Mouse (Mus musculus) liver, embryonic 11.5 days (tissue): Measurements from ENCODE around the gene Cerk. TPM values are rescaled to one million over a fixed set of nuclear protein-coding genes. Genes with fewer than 3 reads are reported as not detected.

Experiments
- ATAC-seq: fragments of 200-750 bp; cut with Nextera tagmentation; replicated peaks from 2 replicates; pipeline ENCODE4 v1.8.0; 2017; ENCODE audit warnings: moderate number of reproducible peaks, mild to moderate bottlenecking, moderate TSS enrichment, moderate library complexity; ENCODE audit not compliant: low FRiP score
- DNase-seq: peaks from one replicate; pipeline ENCODE4 v3.0.0-alpha.2; 2017; ENCODE audit warnings: low spot score
- H3K27ac ChIP-seq: fragments of 300-500 bp; sonication (generic); 2 replicates; pipeline ENCODE4 v1.5.1; 2014; ENCODE audit warnings: mild to moderate bottlenecking, low read depth, low read length, control low read depth
- H3K27me3 ChIP-seq: fragments of 300-500 bp; sonication (generic); replicated peaks from 2 replicates; pipeline ENCODE4 v1.6.1; 2014; ENCODE audit warnings: low read length, mixed read lengths; ENCODE audit not compliant: control insufficient read depth, insufficient read depth
- H3K36me3 ChIP-seq: fragments of 300-500 bp; sonication (generic); 2 replicates; pipeline ENCODE4 v1.6.1; 2014; ENCODE audit warnings: mild to moderate bottlenecking, low read length, moderate library complexity, mixed read lengths; ENCODE audit not compliant: control insufficient read depth, insufficient read depth
- H3K4me1 ChIP-seq: fragments of 300-500 bp; sonication (generic); replicated peaks from 2 replicates; pipeline ENCODE4 v1.6.1; 2014; ENCODE audit warnings: low read length, mixed read lengths; ENCODE audit not compliant: control insufficient read depth, insufficient read depth
- H3K4me2 ChIP-seq: fragments of 300-500 bp; sonication (generic); 2 replicates; pipeline ENCODE4 v1.6.1; 2014; ENCODE audit warnings: mild to moderate bottlenecking, control low read depth, moderate library complexity
- H3K4me3 ChIP-seq: fragments of 300-500 bp; sonication (generic); 2 replicates; pipeline ENCODE4 v1.5.1; 2014; ENCODE audit warnings: low read depth, low read length, control low read depth
- H3K9ac ChIP-seq: fragments of 300-500 bp; sonication (generic); 2 replicates; pipeline ENCODE4 v1.6.1; 2014; ENCODE audit warnings: low read depth, low read length, control low read depth
- H3K9me3 ChIP-seq: fragments of 300-500 bp; sonication (generic); 2 replicates; pipeline ENCODE4 v1.6.1; 2016; ENCODE audit warnings: low read length, inconsistent platforms, mixed read lengths; ENCODE audit not compliant: control insufficient read depth
- WGBS: fragments of 180-500 bp; shearing (Covaris S2); extraction: QIAGEN DNeasy Blood & Tissue Kit; methylation state at CpG from one replicate; pipeline ENCODE4 v1.1.7; 2014; 5-methylcytosine and 5-hydroxymethylcytosine counted together
- polyA plus RNA-seq: library from polyadenylated mRNA; unstranded; fragments of >200 nt; fragmentation: Nextera tagmentation; extraction: Ambion mirVana; gene quantifications from 2 replicates; pipeline ENCODE4 v1.2.1, GENCODE M21; 2014

Gene Cerk
- polyA plus RNA-seq, 1 experiment from 2014 or later, result 8.5 TPM

GRCm38 (mm10) chr15:86173136-86173985 is 12.6 kb downstream of the Cerk start:
- Histone ChIP-seq H3K27ac (no peak overlapping the region), H3K36me3 (no peaks in the 10 kb centered on the region), H3K9ac (no peak overlapping the region), H3K4me1 (peaks cover 11% of the 10 kb centered on the region), H3K4me3 (no peak overlapping the region), H3K4me2 (no peak overlapping the region), H3K27me3 (no peaks in the 10 kb centered on the region), H3K9me3 (no peaks in the 10 kb centered on the region)
- ATAC-seq, result no peak
- WGBS, result 39% methylated on average over 16 of the region's 16 CpGs
- no peak for DNase-seq

DNA sequence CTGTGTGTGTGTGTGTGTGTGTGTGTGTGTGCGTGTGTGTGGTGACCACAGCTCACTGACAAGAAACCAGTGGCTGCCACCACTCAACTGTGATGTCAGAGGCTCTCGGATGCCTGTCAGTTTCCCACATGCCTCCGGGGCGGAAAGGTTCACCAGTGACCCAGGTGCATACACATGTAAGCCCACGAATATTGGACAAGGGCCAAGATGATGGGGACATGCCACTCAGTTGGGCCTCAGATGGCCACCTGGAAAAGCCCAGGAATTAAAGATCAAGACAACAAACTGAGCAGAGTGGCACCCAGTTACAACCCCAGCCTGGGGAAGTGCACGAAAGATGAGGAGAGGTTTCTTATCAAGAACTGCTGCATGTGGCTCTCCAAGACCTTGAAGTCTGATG is 13.4 kb downstream of the Cerk start:
- Histone ChIP-seq H3K9me3 (no peaks in the 10 kb centered on the region), H3K27ac (no peak overlapping the region), H3K27me3 (no peaks in the 10 kb centered on the region), H3K9ac (no peak overlapping the region), H3K4me1 (peaks cover 11% of the 10 kb centered on the region), H3K4me2 (no peak overlapping the region), H3K36me3 (no peaks in the 10 kb centered on the region), H3K4me3 (no peak overlapping the region)
- WGBS, result 70% methylated on average over 6 of the region's 6 CpGs
- no peak for ATAC-seq
- no peak for DNase-seq

- peaks cover 11% of the 10 kb centered on the region for H3K4me1 ChIP-seq
- H3K36me3 ChIP-seq, result no peaks in the 10 kb centered on the region
- 55% methylated on average over 3 of the region's 3 CpGs for WGBS
- no peaks in the 10 kb centered on the region for H3K9me3 ChIP-seq
- H3K27me3 ChIP-seq, result no peaks in the 10 kb centered on the region
- H3K4me3 ChIP-seq, result no peak overlapping the region
- DNase-seq, result no peak
- H3K9ac ChIP-seq, result no peak overlapping the region
- no peak for ATAC-seq
- no peak overlapping the region for H3K4me2 ChIP-seq
- no peak overlapping the region for H3K27ac ChIP-seq
Measured at GRCm38 (mm10) chr15:86172124-86172523, 13.8 kb downstream of the Cerk start.

- Histone ChIP-seq H3K9ac (no peak overlapping the region), H3K27ac (no peak overlapping the region), H3K27me3 (no peaks in the 10 kb centered on the region), H3K9me3 (no peaks in the 10 kb centered on the region), H3K36me3 (no peaks in the 10 kb centered on the region), H3K4me2 (no peak overlapping the region), H3K4me3 (no peak overlapping the region), H3K4me1 (peaks cover 11% of the 10 kb centered on the region)
- DNase-seq (no peak), ATAC-seq (no peak)
- 82% methylated on average over 12 of the region's 12 CpGs for WGBS
Measured at GRCm38 (mm10) chr15:86171316-86171715, 14.6 kb downstream of the Cerk start.

DNA sequence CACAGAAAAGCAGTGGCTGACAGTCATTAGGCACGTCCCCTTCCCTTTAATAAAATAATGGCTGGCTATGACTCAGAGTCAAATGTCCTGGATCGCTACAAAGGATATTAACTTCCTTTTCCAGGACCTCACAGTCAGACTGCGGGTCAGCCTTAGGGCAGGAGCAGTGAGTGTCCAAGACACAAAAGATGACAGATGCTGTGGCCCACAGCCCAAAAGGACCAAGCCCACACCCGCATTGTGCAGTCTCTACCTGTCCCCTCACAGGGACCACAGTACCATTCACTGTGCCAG is 16.2 kb downstream of the Cerk start:
- H3K36me3 ChIP-seq, result no peaks in the 10 kb centered on the region
- no peak overlapping the region for H3K27ac ChIP-seq
- H3K9me3 ChIP-seq, result no peaks in the 10 kb centered on the region
- H3K9ac ChIP-seq, result no peak overlapping the region
- DNase-seq, result no peak
- H3K27me3 ChIP-seq, result no peaks in the 10 kb centered on the region
- H3K4me1 ChIP-seq, result peaks cover 11% of the 10 kb centered on the region
- no peak overlapping the region for H3K4me2 ChIP-seq
- no peak overlapping the region for H3K4me3 ChIP-seq
- no peak for ATAC-seq
- 81% methylated on average over 4 of the region's 4 CpGs for WGBS

DNA sequence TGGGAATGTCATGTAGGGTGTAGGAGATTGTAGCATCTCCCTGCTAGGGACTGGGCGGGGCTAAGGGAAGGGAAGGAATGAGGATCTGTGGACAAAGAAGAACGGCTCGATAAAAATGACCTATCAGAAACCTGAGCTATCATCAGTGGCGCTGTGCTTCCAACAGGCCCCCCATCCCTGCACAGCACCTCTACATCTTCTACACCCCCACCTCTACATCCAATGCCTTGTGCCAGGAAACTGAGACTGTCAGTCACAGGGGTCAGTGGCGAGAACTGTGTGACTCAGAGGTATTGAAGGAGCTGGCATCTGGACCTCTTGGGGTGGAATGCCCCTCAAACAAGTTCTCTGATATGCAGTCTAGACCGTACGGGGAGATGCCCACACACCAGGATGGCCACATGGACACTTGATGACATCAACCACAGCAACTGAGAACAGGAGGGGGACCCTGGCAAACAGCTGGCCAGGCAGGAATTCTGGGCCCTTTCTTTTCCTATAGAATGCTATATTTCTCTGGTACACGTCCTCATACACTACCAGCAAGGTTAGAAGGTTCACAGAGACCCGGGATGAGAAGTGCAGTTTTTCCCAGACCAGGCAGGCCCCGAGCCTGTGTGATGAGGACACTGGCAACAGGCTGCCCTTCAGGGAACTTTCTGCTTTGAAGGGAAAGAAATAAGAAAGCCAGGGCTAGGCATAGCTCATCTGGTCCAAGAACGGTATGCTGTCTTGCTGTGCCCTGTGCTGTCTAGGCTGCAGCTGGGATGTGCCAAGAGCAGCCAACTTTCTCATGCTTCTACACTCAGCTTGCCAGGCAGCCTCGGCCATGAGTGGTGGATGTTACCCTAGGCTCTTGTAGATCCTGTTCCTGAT is 16.8 kb downstream of the Cerk start:
- Histone ChIP-seq H3K4me2 (no peak overlapping the region), H3K36me3 (no peaks in the 10 kb centered on the region), H3K9me3 (no peaks in the 10 kb centered on the region), H3K9ac (no peak overlapping the region), H3K4me3 (no peak overlapping the region), H3K4me1 (peaks cover 9% of the 10 kb centered on the region), H3K27ac (no peak overlapping the region), H3K27me3 (no peaks in the 10 kb centered on the region)
- 73% methylated on average over 12 of the region's 12 CpGs for WGBS
- DNase-seq (no peak), ATAC-seq (no peak)

DNA sequence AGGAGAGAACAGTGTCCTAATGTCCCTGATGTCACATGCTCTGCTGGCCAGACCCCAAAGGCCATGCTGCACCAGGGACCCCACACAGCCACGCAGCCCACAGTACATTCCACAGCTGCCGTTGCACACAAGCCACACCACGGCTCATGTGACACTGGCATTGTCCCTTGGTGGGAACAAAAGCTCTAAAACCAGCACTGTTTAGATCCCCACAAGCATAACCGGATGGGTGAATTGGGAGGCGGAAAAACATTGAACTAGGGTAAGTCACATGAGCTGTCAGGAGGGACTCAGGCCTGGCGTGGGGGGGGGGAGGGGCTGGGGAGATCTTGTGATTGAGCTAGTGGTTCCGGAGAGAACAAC is 17.5 kb downstream of the Cerk start:
- Histone ChIP-seq H3K36me3 (no peaks in the 10 kb centered on the region), H3K4me1 (0 out of 2 replicates have a peak, but pooled peaks cover 3% of the 10 kb centered on the region)
- no peak for DNase-seq

DNA sequence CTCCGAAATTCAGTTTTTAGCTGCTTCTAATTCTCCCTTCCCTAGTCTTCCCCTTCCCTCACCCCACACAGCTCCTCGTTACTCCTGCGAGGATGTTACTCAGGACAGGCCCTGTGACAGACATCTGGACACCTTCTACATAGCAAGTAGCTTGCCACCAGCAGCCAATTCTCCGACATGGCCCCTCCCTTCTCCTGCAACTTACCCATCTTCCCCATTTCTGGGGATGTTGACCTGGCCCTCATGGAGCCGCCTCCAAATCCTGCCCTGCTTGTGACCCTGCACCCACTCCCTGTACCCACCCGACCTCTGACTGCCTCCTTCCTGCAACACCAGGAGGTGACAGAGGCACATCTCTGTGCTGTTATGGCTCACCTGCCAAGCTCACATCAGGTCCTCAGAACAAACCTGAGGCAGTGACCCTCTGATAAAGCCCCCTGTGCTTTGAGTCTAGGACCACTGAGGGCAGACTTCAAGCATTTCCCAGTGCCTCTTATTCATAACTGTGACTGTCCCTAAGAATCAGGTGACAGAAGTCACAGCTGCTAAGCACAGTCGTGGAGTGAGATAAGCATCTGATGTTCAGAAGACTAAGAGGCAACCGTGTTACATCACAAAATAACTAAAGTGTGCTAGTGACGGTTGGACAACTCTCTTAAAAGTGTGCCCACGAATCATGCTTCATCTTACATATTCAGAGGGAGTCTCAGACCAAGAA is 18.0 kb downstream of the Cerk start:
- ATAC-seq (no peak), DNase-seq (no peak)
- WGBS, result 67% methylated on average over 10 of the region's 10 CpGs
- no peaks in the 10 kb centered on the region for H3K27me3 ChIP-seq
- H3K36me3 ChIP-seq, result no peaks in the 10 kb centered on the region
- 0 out of 2 replicates have a peak, but pooled peaks cover 3% of the 10 kb centered on the region for H3K4me1 ChIP-seq
- H3K4me3 ChIP-seq, result no peak overlapping the region
- H3K4me2 ChIP-seq, result no peak overlapping the region
- H3K9ac ChIP-seq, result no peak overlapping the region
- H3K9me3 ChIP-seq, result no peaks in the 10 kb centered on the region
- no peak overlapping the region for H3K27ac ChIP-seq

More for the DNA sequence above, 17.5 kb downstream of the Cerk start:
- Histone ChIP-seq H3K9me3 (no peaks in the 10 kb centered on the region), H3K27me3 (no peaks in the 10 kb centered on the region), H3K4me2 (no peak overlapping the region), H3K27ac (no peak overlapping the region), H3K4me3 (no peak overlapping the region), H3K9ac (no peak overlapping the region)
- WGBS, result 55% methylated on average over 7 of the region's 7 CpGs
- ATAC-seq, result no peak
